Mouse (Mus musculus) liver, adult 2 months (tissue): ENCODE results near the gene Irak3.

Experiments used
- CTCF ChIP-seq: fragments of 200-500 bp; IDR thresholded peaks from 2 replicates; pipeline ENCODE4 v1.5.1; 2011; ENCODE audit warnings: low read depth, low read length, control low read depth
- POLR2A ChIP-seq: fragments of 200-500 bp; IDR thresholded peaks from 2 replicates; pipeline ENCODE4 v1.6.1; 2011; ENCODE audit warnings: low read length, control low read depth; ENCODE audit not compliant: insufficient read depth; ENCODE audit errors: extremely low read depth

- TF ChIP-seq CTCF = no peak
- no peak for TF ChIP-seq POLR2A
These were observed 65.8 kb downstream of the Irak3 start for GRCm38 (mm10) chr10:120136020-120136562.
